Mouse (Mus musculus) embryo, embryonic 11 days (tissue): Measurements from ENCODE around the gene Olfr284.

ENCODE experiments used
- DNase-seq: peaks from one replicate; pipeline ENCODE4 v3.0.0-alpha.2; 2015

Gene Olfr284

DNA sequence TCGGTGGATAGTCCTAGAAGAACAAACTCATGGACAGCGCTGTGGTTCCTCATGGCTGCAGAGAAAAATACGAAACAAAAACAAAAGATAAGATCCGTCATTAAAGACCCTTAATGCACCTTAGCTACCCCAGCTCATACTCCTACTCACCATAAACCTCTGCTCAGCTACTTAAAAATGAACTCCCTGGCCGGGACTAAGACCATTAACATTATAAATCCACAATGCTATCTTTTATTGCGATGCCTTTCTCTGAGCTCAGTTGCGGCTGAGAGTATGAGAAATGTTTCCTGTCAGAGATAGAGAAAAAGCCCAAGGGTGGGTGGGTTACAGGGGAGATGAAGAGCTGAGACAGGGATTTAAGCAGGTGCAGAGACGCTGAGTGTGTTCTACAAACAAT lies at the start of gene Olfr284:
Gene Olfr284 (minus strand): TSS at position 101 of the 400 bp plus-strand sequence.
- no peak for DNase-seq

DNA sequence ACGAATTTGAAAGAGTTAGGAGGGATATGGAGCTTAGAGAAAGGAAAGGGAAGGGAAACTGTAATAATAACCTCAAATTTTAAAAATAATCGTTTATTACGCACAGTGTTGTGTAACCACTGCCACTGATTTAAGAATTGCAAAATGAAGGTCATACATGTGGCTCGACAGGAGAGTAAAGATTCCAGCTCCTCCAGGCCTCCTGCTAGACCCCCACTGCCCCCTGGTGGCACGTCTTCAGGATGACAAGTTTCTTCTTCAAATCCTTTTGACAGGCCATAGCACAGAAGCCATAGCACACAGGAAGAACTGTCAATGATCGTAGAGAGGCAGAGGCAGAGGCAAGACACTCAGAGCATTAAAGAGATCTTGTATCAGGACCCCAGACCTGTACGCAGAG lies 49.0 kb upstream of the Olfr284 start:
- DNase-seq: peak; percentile 79

DNA sequence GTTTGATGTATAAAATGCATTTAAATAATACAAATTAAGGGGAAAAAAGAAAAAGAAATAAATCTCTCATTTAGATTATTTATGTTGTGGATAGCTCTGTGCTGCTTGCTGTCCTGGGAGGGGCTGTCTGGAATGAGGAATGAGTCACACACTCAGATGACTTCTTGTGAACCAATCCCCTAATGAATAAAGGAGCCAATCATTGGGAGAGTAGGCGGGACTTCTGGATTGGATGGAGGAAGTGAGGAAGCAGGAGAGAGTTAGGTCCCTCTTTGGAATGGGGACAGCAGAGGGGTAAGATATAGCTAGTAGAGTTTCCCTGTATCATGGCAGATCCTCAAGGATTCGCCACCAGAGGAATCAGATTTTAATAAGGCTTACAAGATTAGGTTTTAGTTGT lies 46.8 kb upstream of the Olfr284 start:
- DNase-seq: peak; percentile 16

DNA sequence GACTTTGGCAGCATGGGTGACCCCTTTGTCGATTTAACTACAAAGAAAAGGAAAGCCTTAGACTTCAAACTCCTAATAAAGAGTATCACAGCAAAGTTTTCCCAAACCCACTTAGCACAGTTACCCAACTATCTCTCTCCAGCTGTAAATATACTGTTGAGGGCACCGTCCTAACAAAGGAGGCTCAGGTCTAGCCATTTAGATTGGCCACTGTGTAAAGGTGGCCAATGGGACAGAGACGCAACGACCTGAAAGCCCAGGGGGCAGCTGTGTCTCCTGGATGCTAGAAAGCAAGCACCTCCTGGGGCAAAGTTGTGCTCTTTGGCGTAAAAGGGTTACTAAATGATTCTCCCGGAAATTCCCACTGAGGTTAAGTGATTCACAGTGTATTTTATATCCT lies 40.1 kb upstream of the Olfr284 start, which contains the start of gene Olfr283:
Gene Olfr283 (minus strand): TSS at position 101 of the 400 bp plus-strand sequence.
- DNase-seq: no peak

DNA sequence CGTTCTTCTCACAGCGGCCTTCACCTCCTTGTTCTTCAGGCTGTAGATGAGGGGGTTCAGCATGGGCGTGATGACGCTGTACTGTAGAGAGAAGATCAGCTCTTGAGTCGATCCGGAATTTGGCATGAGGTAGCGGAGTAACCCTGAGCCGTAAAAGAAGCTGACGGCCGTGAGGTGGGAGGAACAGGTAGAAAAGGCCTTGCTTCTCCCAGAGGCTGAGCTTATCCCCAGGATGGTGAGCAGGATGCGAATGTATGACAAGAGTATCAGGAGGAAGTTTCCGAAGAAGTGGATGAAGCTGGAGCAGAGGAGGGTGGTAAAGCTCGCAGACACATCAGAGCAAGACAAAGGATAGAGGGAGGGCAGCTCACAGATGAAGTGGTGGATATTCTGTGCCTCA lies 37.4 kb upstream of the Olfr284 start:
- no peak for DNase-seq

DNA sequence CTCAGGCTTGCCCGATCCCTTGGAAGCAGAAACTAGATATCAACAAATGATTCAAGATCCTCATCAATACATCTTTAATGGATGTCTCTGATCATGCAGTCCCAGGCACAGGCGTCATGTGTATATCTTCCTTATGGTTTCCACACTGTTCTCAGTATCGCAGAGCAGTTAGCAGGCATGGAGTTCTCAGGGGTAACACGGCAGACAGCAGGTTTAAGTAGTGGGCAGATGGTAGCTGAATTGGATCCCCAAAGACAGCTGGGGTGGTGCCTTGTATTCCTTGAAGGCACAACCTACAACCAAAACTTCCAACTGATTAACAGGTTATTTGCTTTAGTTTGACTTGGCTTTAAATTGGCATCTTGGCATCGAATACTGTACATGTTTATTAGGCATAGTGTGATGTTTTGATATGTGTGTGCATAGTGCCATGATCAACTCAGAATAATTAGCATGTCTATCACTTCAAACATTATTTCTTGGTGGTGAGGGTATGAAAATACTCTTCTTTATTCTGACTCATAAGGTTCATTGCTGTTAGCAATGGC lies 23.5 kb downstream of the Olfr284 start, which contains the start of gene Olfr285:
Gene Olfr285 (minus strand): TSS at position 177 of the 548 bp plus-strand sequence.
- DNase-seq: no peak

DNA sequence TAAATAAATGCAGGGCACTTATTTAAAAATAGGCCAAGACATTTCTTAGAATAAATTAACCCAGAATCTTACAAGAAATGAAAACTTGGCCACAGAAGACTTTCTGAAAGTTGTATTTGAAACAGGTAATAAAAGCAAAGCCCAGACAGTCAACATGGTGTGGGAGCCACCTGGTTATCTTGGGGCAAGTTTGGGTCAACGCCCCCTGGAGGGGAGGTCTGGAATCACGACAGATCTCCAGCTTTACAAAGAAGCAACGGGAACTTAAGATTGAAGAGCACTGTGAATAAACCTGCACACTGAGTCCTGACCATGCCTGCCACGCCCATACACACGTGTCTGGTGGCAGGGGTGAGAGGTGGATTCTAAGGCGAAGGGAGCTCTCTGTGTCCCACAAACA lies 25.1 kb downstream of the Olfr284 start:
- no peak for DNase-seq

DNA sequence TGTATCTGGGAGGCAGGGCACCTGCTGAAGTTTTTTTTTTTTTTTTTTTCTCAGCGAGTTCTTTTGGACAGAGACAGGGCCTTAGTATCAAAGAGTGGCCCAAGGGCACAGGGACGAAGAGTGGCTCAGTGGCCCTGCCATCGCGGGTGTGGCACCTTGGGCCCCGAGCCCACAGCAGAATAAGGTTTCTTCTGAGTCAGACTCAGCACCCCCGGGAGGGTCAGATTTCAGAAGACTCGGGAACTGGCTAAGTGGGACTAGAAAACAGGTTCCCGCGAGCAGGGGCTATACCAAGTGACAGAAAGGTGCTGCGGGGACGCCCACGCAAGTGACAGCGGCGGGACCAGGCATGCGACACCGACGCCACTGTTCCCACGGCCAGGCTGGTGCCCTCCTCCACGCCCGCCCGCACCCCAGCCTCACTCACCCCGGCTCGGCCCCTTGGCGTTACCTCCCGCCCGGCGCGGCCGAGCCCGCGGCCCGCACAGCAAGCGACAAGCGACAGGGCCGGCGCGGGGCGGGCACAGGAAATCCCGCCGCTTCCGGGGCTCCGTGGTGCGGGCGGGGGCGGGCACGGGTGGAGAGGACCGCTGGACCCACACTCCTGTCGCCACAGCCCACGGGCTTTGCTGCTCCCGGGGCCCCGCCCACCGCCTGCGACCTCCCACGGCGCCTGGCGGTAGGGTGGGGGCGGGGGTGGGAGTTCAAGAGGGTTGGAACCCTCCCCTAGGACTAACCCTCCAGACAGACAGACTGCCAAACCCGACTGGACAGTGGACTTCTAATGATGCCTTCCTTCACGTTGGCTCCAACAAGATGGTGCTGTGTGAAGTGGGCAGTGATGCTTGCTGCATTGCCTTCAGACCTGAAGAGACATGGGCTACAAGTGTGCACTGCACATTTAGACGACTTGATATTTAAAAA lies 44.9 kb downstream of the Olfr284 start, which contains the start of gene Zfp641:
Gene Zfp641 (minus strand): TSS at position 534 of the 924 bp plus-strand sequence.
- peak; percentile 60 for DNase-seq

DNA sequence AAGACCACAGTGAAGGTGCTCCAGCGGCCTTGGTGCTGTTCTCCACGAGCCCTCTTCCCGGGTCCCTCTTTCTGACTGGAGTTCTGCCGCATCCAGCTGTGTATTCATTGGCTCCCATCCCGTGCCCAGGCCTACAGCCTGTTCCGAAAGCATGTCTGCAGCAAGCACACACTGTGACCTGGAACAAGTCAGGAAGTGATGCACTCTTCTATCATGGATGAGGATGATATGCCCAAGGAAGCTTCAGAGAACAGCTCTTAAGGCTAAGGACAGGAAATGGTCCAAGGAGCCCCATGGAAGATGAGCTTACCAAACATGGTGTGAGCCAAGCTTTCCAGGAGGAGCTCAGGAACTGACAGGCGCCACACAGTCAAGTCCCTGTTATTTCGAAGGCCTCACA lies 47.1 kb downstream of the Olfr284 start:
- no peak for DNase-seq
